Mouse (Mus musculus): ENCODE results near the gene Luc7l2. TPM values are rescaled to one million over a fixed set of nuclear protein-coding genes. Genes with fewer than 3 reads are reported as not detected.

Luc7l2 gene
- polyA plus RNA-seq, 1 experiment: 12.5 TPM

GRCm38 (mm10) chr6:38550250-38551061 lies 678 bp upstream of the Luc7l2 start:
- peak overlapping the region; percentile 78 for H3K4me3 ChIP-seq (replicated peaks)
- H3K36me3 ChIP-seq (ENCODE audit: control insufficient read depth): peaks cover 24% of the 10 kb centered on the region
- H3K9me3 ChIP-seq (ENCODE audit: control insufficient read depth, low read length): no peaks in the 10 kb centered on the region
- peaks cover 37% of the 10 kb centered on the region for H3K4me1 ChIP-seq (ENCODE audit: control insufficient read depth)
- TF ChIP-seq TAL1 (IDR thresholded peaks at IDR 0.05; ENCODE audit: low read length) (no peak), GATA1 (IDR thresholded peaks at IDR 0.05; ENCODE audit: low read length) (no peak)
- H3K27me3 ChIP-seq (ENCODE audit: control insufficient read depth): no peaks in the 10 kb centered on the region

GRCm38 (mm10) chr6:38551989-38552635 lies 978 bp downstream of the Luc7l2 start:
- TF ChIP-seq TAL1 (IDR thresholded peaks at IDR 0.05; ENCODE audit: low read length) (no peak), GATA1 (IDR thresholded peaks at IDR 0.05; ENCODE audit: low read length) (no peak)
- H3K36me3 ChIP-seq (ENCODE audit: control insufficient read depth): peaks cover 41% of the 10 kb centered on the region
- no peaks in the 10 kb centered on the region for H3K27me3 ChIP-seq (ENCODE audit: control insufficient read depth)
- peaks cover 43% of the 10 kb centered on the region for H3K4me1 ChIP-seq (ENCODE audit: control insufficient read depth)
- H3K4me3 ChIP-seq (replicated peaks): peak overlapping the region; percentile 78
- H3K9me3 ChIP-seq (ENCODE audit: control insufficient read depth, low read length): no peaks in the 10 kb centered on the region

GRCm38 (mm10) chr6:38552636-38553000 lies 1.5 kb downstream of the Luc7l2 start:
- H3K4me1 ChIP-seq (ENCODE audit: control insufficient read depth): peaks cover 47% of the 10 kb centered on the region
- peak overlapping the region; percentile 78 for H3K4me3 ChIP-seq (replicated peaks)
- no peaks in the 10 kb centered on the region for H3K27me3 ChIP-seq (ENCODE audit: control insufficient read depth)
- H3K36me3 ChIP-seq (ENCODE audit: control insufficient read depth): peaks cover 46% of the 10 kb centered on the region
- H3K9me3 ChIP-seq (ENCODE audit: control insufficient read depth, low read length): no peaks in the 10 kb centered on the region
- TF ChIP-seq TAL1 (IDR thresholded peaks at IDR 0.05; ENCODE audit: low read length) (no peak), GATA1 (IDR thresholded peaks at IDR 0.05; ENCODE audit: low read length) (no peak)

GRCm38 (mm10) chr6:38576096-38576495 lies 25.0 kb downstream of the Luc7l2 start:
- Histone ChIP-seq H3K36me3 (ENCODE audit: control insufficient read depth) (peaks cover 94% of the 10 kb centered on the region), H3K27me3 (ENCODE audit: control insufficient read depth) (no peaks in the 10 kb centered on the region), H3K4me3 (replicated peaks) (no peak overlapping the region), H3K9me3 (ENCODE audit: control insufficient read depth, low read length) (no peaks in the 10 kb centered on the region), H3K4me1 (ENCODE audit: control insufficient read depth) (peaks cover 16% of the 10 kb centered on the region)
- no peak for TF ChIP-seq TAL1 (IDR thresholded peaks at IDR 0.05; ENCODE audit: low read length)

- Histone ChIP-seq H3K4me3 (replicated peaks) (no peak overlapping the region), H3K36me3 (ENCODE audit: control insufficient read depth) (peaks cover 95% of the 10 kb centered on the region), H3K27me3 (ENCODE audit: control insufficient read depth) (no peaks in the 10 kb centered on the region), H3K9me3 (ENCODE audit: control insufficient read depth, low read length) (no peaks in the 10 kb centered on the region), H3K4me1 (ENCODE audit: control insufficient read depth) (peaks cover 16% of the 10 kb centered on the region)
- TF ChIP-seq GATA1 (IDR thresholded peaks at IDR 0.05; ENCODE audit: low read length): no peak
- no peak for TF ChIP-seq TAL1 (IDR thresholded peaks at IDR 0.05; ENCODE audit: low read length)
Measured at GRCm38 (mm10) chr6:38580112-38580857, 29.2 kb downstream of the Luc7l2 start.

GRCm38 (mm10) chr6:38581711-38582110 lies 30.6 kb downstream of the Luc7l2 start:
- no peaks in the 10 kb centered on the region for H3K9me3 ChIP-seq (ENCODE audit: control insufficient read depth, low read length)
- TF ChIP-seq TAL1 (IDR thresholded peaks at IDR 0.05; ENCODE audit: low read length): no peak
- H3K4me1 ChIP-seq (ENCODE audit: control insufficient read depth): peaks cover 16% of the 10 kb centered on the region
- H3K4me3 ChIP-seq (replicated peaks): no peak overlapping the region
- no peaks in the 10 kb centered on the region for H3K27me3 ChIP-seq (ENCODE audit: control insufficient read depth)
- H3K36me3 ChIP-seq (ENCODE audit: control insufficient read depth): peaks cover 96% of the 10 kb centered on the region

GRCm38 (mm10) chr6:38597481-38597880 lies 46.3 kb downstream of the Luc7l2 start:
- H3K27me3 ChIP-seq (ENCODE audit: control insufficient read depth): no peaks in the 10 kb centered on the region
- H3K4me3 ChIP-seq (replicated peaks): no peak overlapping the region
- no peaks in the 10 kb centered on the region for H3K9me3 ChIP-seq (ENCODE audit: control insufficient read depth, low read length)
- peaks cover 96% of the 10 kb centered on the region for H3K36me3 ChIP-seq (ENCODE audit: control insufficient read depth)
- no peaks in the 10 kb centered on the region for H3K4me1 ChIP-seq (ENCODE audit: control insufficient read depth)
- TF ChIP-seq GATA1 (IDR thresholded peaks at IDR 0.05; ENCODE audit: low read length) (no peak), TAL1 (IDR thresholded peaks at IDR 0.05; ENCODE audit: low read length) (no peak)

- H3K9me3 ChIP-seq (ENCODE audit: control insufficient read depth, low read length): no peaks in the 10 kb centered on the region
- H3K4me1 ChIP-seq (ENCODE audit: control insufficient read depth): no peaks in the 10 kb centered on the region
- no peaks in the 10 kb centered on the region for H3K27me3 ChIP-seq (ENCODE audit: control insufficient read depth)
- H3K4me3 ChIP-seq (replicated peaks): no peak overlapping the region
- TF ChIP-seq TAL1 (IDR thresholded peaks at IDR 0.05; ENCODE audit: low read length): no peak
- no peak for TF ChIP-seq GATA1 (IDR thresholded peaks at IDR 0.05; ENCODE audit: low read length)
- H3K36me3 ChIP-seq (ENCODE audit: control insufficient read depth): peaks cover 93% of the 10 kb centered on the region
Measured at GRCm38 (mm10) chr6:38609892-38610291, 58.8 kb downstream of the Luc7l2 start.

GRCm38 (mm10) chr6:38622406-38622805 lies 71.3 kb downstream of the Luc7l2 start:
- Histone ChIP-seq H3K27me3 (ENCODE audit: control insufficient read depth) (no peaks in the 10 kb centered on the region), H3K36me3 (ENCODE audit: control insufficient read depth) (peaks cover 89% of the 10 kb centered on the region), H3K4me1 (ENCODE audit: control insufficient read depth) (peaks cover 28% of the 10 kb centered on the region), H3K9me3 (ENCODE audit: control insufficient read depth, low read length) (peaks cover 3% of the 10 kb centered on the region; the same call in 1 of the 2 replicates), H3K4me3 (replicated peaks) (no peak overlapping the region)
- TF ChIP-seq TAL1 (IDR thresholded peaks at IDR 0.05; ENCODE audit: low read length) (no peak), GATA1 (IDR thresholded peaks at IDR 0.05; ENCODE audit: low read length) (no peak)

Measured in erythroblast, embryonic 14.5 days (primary cell).